Mouse (Mus musculus): ENCODE measurements around the gene H2-Q7. TPM values are rescaled to one million over a fixed set of nuclear protein-coding genes. Genes with fewer than 3 reads are reported as not detected.
"Not testable (repeated sequence)": the region's sequence is repeated elsewhere in the genome, so short reads cannot be mapped to it uniquely, and the experiment has no call there.

The H2-Q7 gene
- polyA plus RNA-seq, 1 experiment from 2014 or later = 1.2 TPM

GRCm38 (mm10) chr17:35439295-35439747 lies 366 bp downstream of the H2-Q7 start:
- H3K9me3 ChIP-seq (ENCODE audit: control insufficient read depth, low read length); ATAC-seq (ENCODE audit: low FRiP score, low TSS enrichment); H3K36me3 ChIP-seq (ENCODE audit: control insufficient read depth, insufficient read depth, low read length); H3K27me3 ChIP-seq (ENCODE audit: control insufficient read depth, insufficient read depth, low read length); H3K4me1 ChIP-seq (replicated peaks; ENCODE audit: control insufficient read depth, insufficient read depth); H3K27ac ChIP-seq (replicated peaks): not testable (repeated sequence)
- Histone ChIP-seq H3K4me2 (replicated peaks; ENCODE audit: low read depth) (peak overlapping the region; percentile 81), H3K4me3 (ENCODE audit: low read depth, low read length) (peak overlapping the region; percentile 41), H3K9ac (ENCODE audit: low read length) (peak overlapping the region; percentile 35; the same call in 1 of the 2 replicates)
- peak; percentile 24 for DNase-seq (ENCODE audit: low spot score)
- 1% methylated on average over 41 of the region's 48 CpGs for WGBS

- not testable (repeated sequence) for H3K27me3 ChIP-seq (ENCODE audit: control insufficient read depth, insufficient read depth, low read length); H3K9ac ChIP-seq (ENCODE audit: low read length); H3K4me3 ChIP-seq (ENCODE audit: low read depth, low read length); H3K27ac ChIP-seq (replicated peaks); H3K4me2 ChIP-seq (replicated peaks; ENCODE audit: low read depth); H3K4me1 ChIP-seq (replicated peaks; ENCODE audit: control insufficient read depth, insufficient read depth); ATAC-seq (ENCODE audit: low FRiP score, low TSS enrichment); H3K9me3 ChIP-seq (ENCODE audit: control insufficient read depth, low read length); H3K36me3 ChIP-seq (ENCODE audit: control insufficient read depth, insufficient read depth, low read length)
- DNase-seq (ENCODE audit: low spot score) = peak; percentile 23
- WGBS = 53% methylated on average over 23 of the region's 27 CpGs
Measured at GRCm38 (mm10) chr17:35439925-35440645, 1.1 kb downstream of the H2-Q7 start.

- not testable (repeated sequence) for H3K27ac ChIP-seq (replicated peaks); H3K4me1 ChIP-seq (replicated peaks; ENCODE audit: control insufficient read depth, insufficient read depth); DNase-seq (ENCODE audit: low spot score); H3K9me3 ChIP-seq (ENCODE audit: control insufficient read depth, low read length); H3K36me3 ChIP-seq (ENCODE audit: control insufficient read depth, insufficient read depth, low read length); H3K4me2 ChIP-seq (replicated peaks; ENCODE audit: low read depth); ATAC-seq (ENCODE audit: low FRiP score, low TSS enrichment); H3K4me3 ChIP-seq (ENCODE audit: low read depth, low read length); H3K9ac ChIP-seq (ENCODE audit: low read length); H3K27me3 ChIP-seq (ENCODE audit: control insufficient read depth, insufficient read depth, low read length)
- 93% methylated on average over 2 of the region's 2 CpGs for WGBS
Measured at GRCm38 (mm10) chr17:35442376-35442775, 3.4 kb downstream of the H2-Q7 start.

- not testable (repeated sequence) for H3K36me3 ChIP-seq (ENCODE audit: control insufficient read depth, insufficient read depth, low read length); H3K9me3 ChIP-seq (ENCODE audit: control insufficient read depth, low read length); ATAC-seq (ENCODE audit: low FRiP score, low TSS enrichment); H3K9ac ChIP-seq (ENCODE audit: low read length); H3K27ac ChIP-seq (replicated peaks); H3K4me1 ChIP-seq (replicated peaks; ENCODE audit: control insufficient read depth, insufficient read depth); DNase-seq (ENCODE audit: low spot score); H3K4me3 ChIP-seq (ENCODE audit: low read depth, low read length); H3K4me2 ChIP-seq (replicated peaks; ENCODE audit: low read depth); H3K27me3 ChIP-seq (ENCODE audit: control insufficient read depth, insufficient read depth, low read length)
- WGBS = 78% methylated on average over 2 of the region's 2 CpGs
Measured at GRCm38 (mm10) chr17:35444510-35444909, 5.6 kb downstream of the H2-Q7 start.

GRCm38 (mm10) chr17:35458247-35458646 lies 19.3 kb downstream of the H2-Q7 start:
- ATAC-seq (ENCODE audit: low FRiP score, low TSS enrichment); H3K36me3 ChIP-seq (ENCODE audit: control insufficient read depth, insufficient read depth, low read length): not testable (repeated sequence)

GRCm38 (mm10) chr17:35460513-35461341 lies 21.8 kb downstream of the H2-Q7 start:
- DNase-seq (ENCODE audit: low spot score); H3K4me1 ChIP-seq (replicated peaks; ENCODE audit: control insufficient read depth, insufficient read depth); H3K36me3 ChIP-seq (ENCODE audit: control insufficient read depth, insufficient read depth, low read length); H3K27ac ChIP-seq (replicated peaks); ATAC-seq (ENCODE audit: low FRiP score, low TSS enrichment); H3K9me3 ChIP-seq (ENCODE audit: control insufficient read depth, low read length); H3K27me3 ChIP-seq (ENCODE audit: control insufficient read depth, insufficient read depth, low read length); H3K4me2 ChIP-seq (replicated peaks; ENCODE audit: low read depth); H3K9ac ChIP-seq (ENCODE audit: low read length); H3K4me3 ChIP-seq (ENCODE audit: low read depth, low read length): not testable (repeated sequence)
- WGBS = 66% methylated on average over 3 of the region's 9 CpGs

More at GRCm38 (mm10) chr17:35458247-35458646, 19.3 kb downstream of the H2-Q7 start:
- H3K9ac ChIP-seq (ENCODE audit: low read length); H3K4me1 ChIP-seq (replicated peaks; ENCODE audit: control insufficient read depth, insufficient read depth); H3K27me3 ChIP-seq (ENCODE audit: control insufficient read depth, insufficient read depth, low read length); DNase-seq (ENCODE audit: low spot score); H3K27ac ChIP-seq (replicated peaks); H3K9me3 ChIP-seq (ENCODE audit: control insufficient read depth, low read length); H3K4me2 ChIP-seq (replicated peaks; ENCODE audit: low read depth); H3K4me3 ChIP-seq (ENCODE audit: low read depth, low read length): not testable (repeated sequence)
- no CpG with 5 or more reads among the region's 1 CpGs for WGBS
